Mouse (Mus musculus) thymus, postnatal 10 days (tissue): ENCODE measurements around the gene Lasp1.
"Not testable (repeated sequence)": the region's sequence is repeated elsewhere in the genome, so short reads cannot be mapped to it uniquely, and the experiment has no call there.

Experiments
- DNase-seq, 2 experiments: peaks; one replicate each; pipeline ENCODE4 v3.0.0; 2021; ENCODE audit warnings: low spot score in 2 of 2

Lasp1 gene

GRCm38 (mm10) chr11:97829365-97829764 lies 30.6 kb downstream of the Lasp1 start:
- DNase-seq, result no peak

GRCm38 (mm10) chr11:97829913-97830476 lies 31.2 kb downstream of the Lasp1 start:
- DNase-seq, result no peak

- no peak for DNase-seq
These were observed 31.7 kb downstream of the Lasp1 start for GRCm38 (mm10) chr11:97830501-97830900.

GRCm38 (mm10) chr11:97832001-97832400 lies 33.2 kb downstream of the Lasp1 start:
- DNase-seq, result no peak

GRCm38 (mm10) chr11:97833352-97833751 lies 34.6 kb downstream of the Lasp1 start:
- DNase-seq, result no peak

- DNase-seq, result no peak
These were observed 37.7 kb downstream of the Lasp1 start for GRCm38 (mm10) chr11:97836541-97836940.

- not testable (repeated sequence) for DNase-seq
These were observed 38.3 kb downstream of the Lasp1 start for GRCm38 (mm10) chr11:97837051-97837450.

- DNase-seq, result no peak
These were observed 38.9 kb downstream of the Lasp1 start for GRCm38 (mm10) chr11:97837641-97838149.

GRCm38 (mm10) chr11:97838779-97839440 lies 40.1 kb downstream of the Lasp1 start:
- no peak for DNase-seq

- DNase-seq, result no peak
These were observed 40.8 kb downstream of the Lasp1 start for GRCm38 (mm10) chr11:97839441-97840134.

GRCm38 (mm10) chr11:97840135-97840490 lies 41.3 kb downstream of the Lasp1 start:
- no peak for DNase-seq

GRCm38 (mm10) chr11:97840539-97840954 lies 41.7 kb downstream of the Lasp1 start, which contains the start of gene B230217C12Rik:
B230217C12Rik (plus strand) TSS chr11:97840780.
- no peak for DNase-seq

GRCm38 (mm10) chr11:97840991-97841661 lies 42.3 kb downstream of the Lasp1 start:
- DNase-seq, result peak; percentile 27 to 47

GRCm38 (mm10) chr11:97842001-97842400 lies 43.2 kb downstream of the Lasp1 start:
- DNase-seq, result no peak

GRCm38 (mm10) chr11:97850367-97850766 lies 51.6 kb downstream of the Lasp1 start:
- no peak for DNase-seq

- no peak for DNase-seq
These were observed 52.8 kb downstream of the Lasp1 start for GRCm38 (mm10) chr11:97851601-97852000.

- no peak for DNase-seq
These were observed 56.7 kb downstream of the Lasp1 start for GRCm38 (mm10) chr11:97855473-97855872.

GRCm38 (mm10) chr11:97862148-97862547 lies 63.3 kb downstream of the Lasp1 start:
- DNase-seq, result no peak

- no peak for DNase-seq
These were observed 66.6 kb downstream of the Lasp1 start for GRCm38 (mm10) chr11:97865421-97865820.

- no peak for DNase-seq
These were observed 67.5 kb downstream of the Lasp1 start for GRCm38 (mm10) chr11:97866091-97866888.

- no peak for DNase-seq
These were observed 68.8 kb downstream of the Lasp1 start for GRCm38 (mm10) chr11:97867591-97867990.
